Mouse (Mus musculus) layer of hippocampus, adult 2 months (tissue): ENCODE data around the gene Mrpl45. TPM values are rescaled to one million over a fixed set of nuclear protein-coding genes. Genes with fewer than 3 reads are reported as not detected.
"Not testable (repeated sequence)": the region's sequence is repeated elsewhere in the genome, so short reads cannot be mapped to it uniquely, and the experiment has no call there.

Experiments
- DNase-seq, 2 experiments: peaks; one replicate each; pipeline ENCODE4 v3.0.0; 2022; ENCODE audit warnings: low spot score in 2 of 2
- H3K27ac ChIP-seq: fragments of 200-600 bp; 2 replicates; pipeline ENCODE4 v1.8.1; 2022
- H3K4me3 ChIP-seq: fragments of 200-600 bp; 2 replicates; pipeline ENCODE4 v1.8.1; 2022; ENCODE audit warnings: mild to moderate bottlenecking
- CTCF ChIP-seq: fragments of 200-600 bp; conservative IDR thresholded peaks from 2 replicates; pipeline ENCODE4 v1.8.1; 2022; ENCODE audit warnings: antibody characterized with exemption, mild to moderate bottlenecking, moderate library complexity
- total RNA-seq, 2 experiments: library from RNA; stranded (reverse); gene quantifications; 2 replicates each; pipeline ENCODE4 v1.2.3; 2021

The Mrpl45 gene
- total RNA-seq, 2 experiments from 2014 or later: 24.9 to 30.3 TPM

DNA sequence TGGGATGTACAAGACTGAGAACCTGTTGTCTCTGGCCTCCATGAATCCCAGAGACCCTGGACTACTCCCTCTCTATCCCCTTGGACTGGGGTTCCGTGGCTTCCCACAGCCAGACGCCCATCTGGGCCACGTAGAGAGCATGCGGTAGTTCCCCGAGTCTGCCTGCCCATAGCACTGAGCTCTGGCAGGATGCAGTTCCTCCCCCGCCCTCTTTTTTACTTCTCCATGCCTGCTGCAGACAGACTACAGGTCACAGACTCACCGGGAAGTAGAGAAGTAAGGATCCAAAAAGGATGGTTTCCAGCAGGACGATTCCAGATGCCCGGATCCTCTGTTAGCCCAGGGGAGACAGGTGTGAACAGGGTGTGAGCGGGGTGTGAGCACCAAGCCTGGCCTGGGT, 29.9 kb downstream of the Mrpl45 start:
- no peak overlapping the region for H3K4me3 ChIP-seq
- TF ChIP-seq CTCF: no peak
- no peak overlapping the region for H3K27ac ChIP-seq
- DNase-seq: no peak

DNA sequence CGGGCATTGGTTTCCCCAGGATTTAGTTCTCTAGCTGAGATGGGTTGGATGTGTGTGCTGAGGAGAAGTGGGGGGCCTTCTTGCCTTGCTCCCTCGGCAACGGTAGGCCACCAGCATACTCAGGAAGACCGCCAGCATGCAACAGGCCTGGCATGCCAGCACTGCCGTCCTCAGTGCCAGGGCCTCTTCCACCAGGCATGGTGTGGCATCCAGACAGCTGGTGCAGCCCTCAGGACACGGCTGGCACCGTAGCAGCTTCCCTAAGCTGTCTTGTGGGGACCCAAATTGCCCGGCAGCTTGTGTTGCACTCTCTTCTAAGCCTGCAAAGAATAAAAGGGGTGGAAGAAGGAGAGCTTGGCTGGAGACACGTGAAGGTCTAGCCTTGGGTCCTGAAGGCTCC, 30.9 kb downstream of the Mrpl45 start:
- DNase-seq: no peak
- no peak for TF ChIP-seq CTCF
- Histone ChIP-seq H3K4me3 (no peak overlapping the region), H3K27ac (no peak overlapping the region)

DNA sequence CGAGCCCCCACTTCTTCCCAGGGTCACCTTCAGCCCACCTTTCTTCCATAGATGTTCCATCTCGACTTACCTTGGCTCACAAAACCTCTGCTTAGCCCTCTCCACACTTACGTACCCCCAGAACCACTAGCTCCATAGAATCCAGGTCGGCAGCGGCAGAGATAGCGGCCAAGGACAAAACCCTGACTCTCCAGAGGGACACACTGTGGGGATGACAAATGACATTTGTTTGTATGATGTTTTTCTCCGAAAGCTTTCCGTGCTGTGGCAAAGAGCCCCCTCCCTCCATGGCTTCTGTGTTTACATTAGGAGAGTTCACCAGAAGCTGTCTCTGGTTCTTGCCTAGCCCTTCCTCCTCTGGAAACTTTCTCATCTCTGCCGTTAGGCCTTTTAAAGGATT, 31.8 kb downstream of the Mrpl45 start:
- no peak for DNase-seq
- Histone ChIP-seq H3K4me3 (no peak overlapping the region), H3K27ac (no peak overlapping the region)
- TF ChIP-seq CTCF: no peak

DNA sequence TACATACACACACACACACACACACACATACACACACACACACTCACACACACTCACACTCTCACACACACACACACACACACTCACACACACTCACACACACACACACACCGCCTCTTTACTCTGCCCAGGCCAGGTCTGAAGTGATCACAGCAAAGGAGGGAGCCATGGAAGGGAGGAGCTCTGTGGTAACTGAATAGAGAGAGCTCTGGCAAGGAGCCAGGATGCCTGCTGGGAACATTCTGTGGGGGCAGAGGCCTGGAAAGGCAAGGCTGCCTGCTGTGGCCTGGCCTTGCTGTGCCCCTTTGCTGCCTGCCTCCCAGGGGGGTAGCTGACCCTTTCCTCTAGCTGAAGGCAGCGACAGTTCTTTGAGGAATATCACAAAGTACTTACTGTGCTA, 34.5 kb downstream of the Mrpl45 start:
- no peak overlapping the region; the same call in 1 of the 2 replicates for H3K27ac ChIP-seq
- no peak overlapping the region for H3K4me3 ChIP-seq
- no peak for TF ChIP-seq CTCF
- peak; percentile 71 to 75 for DNase-seq

DNA sequence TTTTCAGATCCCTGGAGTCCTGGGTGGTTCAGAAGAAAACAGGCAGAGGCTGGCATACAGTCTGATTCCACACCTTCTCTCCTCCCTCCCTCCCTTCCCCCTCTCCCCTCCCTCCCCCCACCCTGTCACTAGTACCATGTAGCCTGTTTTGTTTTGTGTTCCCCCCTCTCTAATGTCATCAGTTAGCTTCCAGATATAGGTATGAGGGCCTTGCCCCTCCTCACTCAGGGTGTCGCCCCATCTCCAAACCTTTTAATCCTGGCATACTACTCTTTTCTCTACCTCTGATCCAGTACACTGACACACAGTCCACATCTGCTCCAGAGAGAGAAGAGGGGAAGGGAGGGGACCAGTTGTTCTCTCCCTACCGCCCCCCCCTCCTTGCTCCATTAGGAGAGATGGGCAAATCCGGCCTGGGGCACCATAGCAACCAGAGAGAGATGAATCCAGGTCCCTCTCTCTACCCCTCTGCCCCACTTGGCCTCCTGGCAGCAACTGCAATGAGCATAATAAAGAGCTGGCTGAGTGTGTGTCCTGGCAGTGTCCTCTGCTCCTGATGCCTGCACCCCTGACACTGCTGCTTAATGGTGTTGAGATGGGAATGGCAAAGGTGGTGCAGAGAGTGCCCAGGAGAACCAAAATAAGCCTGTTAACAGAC, 36.6 kb downstream of the Mrpl45 start, which contains the start of gene Gpr179:
Gene Gpr179, minus strand, starts transcription at position 51 of the 658 bp plus-strand sequence.
- Histone ChIP-seq H3K27ac (no peak within 1 kb of the TSS), H3K4me3 (no peak within 1 kb of the TSS)
- TF ChIP-seq CTCF: no peak
- DNase-seq: no peak

DNA sequence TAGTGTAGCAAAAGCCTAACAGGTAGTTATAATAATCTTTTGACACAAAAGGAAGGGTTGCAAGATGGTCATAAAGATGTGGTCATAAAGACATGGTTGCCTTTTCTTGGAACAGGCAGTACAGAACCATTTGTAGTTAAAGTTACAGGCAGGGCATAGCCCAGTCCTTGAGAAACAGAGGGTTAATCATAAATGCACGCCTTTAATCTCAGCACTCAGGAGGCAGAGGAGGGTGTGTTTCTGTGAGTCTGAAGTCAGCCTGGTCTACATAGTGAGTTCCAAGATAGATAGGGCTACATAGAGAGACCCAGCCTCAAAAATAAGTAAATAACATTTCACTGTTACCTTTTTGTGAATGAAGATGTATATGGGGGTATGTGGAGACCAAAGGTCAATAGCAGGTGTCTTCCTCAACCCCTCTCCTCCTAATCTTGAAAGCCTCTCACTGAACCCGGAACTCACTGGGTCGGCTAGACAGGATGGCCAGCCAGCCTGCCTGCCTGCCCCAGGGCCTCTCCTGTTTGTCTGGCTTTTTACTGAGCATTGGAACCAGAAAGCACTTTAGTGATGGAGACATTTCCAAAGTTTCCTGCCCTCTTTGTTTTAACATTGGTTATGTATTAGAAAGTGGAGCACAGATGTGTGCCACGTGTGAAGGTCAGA, 37.5 kb downstream of the Mrpl45 start:
- TF ChIP-seq CTCF: no peak
- Histone ChIP-seq H3K4me3 (no peak overlapping the region), H3K27ac (no peak overlapping the region)
- no peak for DNase-seq

DNA sequence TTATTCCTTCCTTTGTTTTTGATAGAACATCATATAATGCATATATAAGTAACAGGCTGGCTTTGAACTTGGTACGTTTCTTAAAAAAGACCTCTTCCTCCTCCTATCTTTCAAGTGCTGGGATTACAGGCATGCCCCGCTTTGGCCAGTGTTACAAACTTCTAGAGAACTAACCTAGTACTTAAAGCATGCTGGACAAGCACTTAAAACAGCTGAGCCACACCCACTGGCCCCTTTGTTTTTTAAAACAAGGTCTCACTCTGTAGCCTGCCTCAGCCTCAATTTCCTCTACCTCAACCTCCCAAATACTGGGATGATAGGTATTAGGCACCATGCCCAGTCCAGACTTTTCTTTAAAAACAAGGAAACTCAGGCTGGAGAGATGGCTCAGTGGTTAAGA, 39.1 kb downstream of the Mrpl45 start:
- H3K27ac ChIP-seq: no peak overlapping the region
- no peak overlapping the region for H3K4me3 ChIP-seq
- no peak for DNase-seq
- no peak for TF ChIP-seq CTCF

DNA sequence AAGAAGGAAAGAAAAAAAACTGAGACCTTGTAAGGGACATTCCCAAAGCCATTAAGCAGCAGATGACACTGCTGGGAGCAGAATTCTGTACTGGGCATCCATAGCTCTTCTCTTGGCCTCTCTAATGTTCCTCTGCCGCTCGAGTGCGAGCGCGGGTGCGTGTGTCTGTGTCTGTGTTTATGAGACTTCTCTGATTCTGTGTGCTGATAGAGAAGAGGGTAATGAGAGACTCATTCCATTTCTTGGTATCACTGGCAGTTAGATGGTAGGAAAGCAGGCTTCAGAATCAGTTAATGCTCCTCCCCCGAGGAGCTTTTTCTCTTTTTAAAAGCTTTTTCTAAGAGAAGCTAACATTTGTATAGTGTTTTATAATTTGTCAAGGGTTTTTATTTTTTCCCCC, 39.7 kb downstream of the Mrpl45 start:
- DNase-seq: no peak
- Histone ChIP-seq H3K4me3 (no peak overlapping the region), H3K27ac (no peak overlapping the region)
- TF ChIP-seq CTCF: no peak

DNA sequence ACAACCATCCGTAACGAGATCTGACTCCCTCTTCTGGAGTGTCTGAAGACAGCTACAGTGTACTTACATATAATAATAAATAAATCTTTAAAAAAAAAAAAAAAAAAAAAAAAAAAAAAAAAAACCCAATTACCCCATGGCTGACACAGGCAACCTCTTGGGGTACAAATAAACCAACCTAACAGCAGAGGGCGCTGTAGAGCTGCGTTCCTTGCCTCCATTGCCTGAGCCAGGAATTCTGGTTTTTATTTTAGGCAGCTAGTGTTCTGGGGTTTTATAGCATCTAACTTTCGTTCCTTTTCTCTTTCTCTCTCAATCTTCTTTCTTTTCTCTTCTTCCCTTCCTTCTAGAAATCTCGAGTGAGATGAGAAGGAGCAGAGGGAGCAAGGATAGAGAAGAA, 42.1 kb downstream of the Mrpl45 start:
- peak; percentile 82 for TF ChIP-seq CTCF
- not testable (repeated sequence) for H3K4me3 ChIP-seq
- peak; percentile 72 to 89 for DNase-seq

DNA sequence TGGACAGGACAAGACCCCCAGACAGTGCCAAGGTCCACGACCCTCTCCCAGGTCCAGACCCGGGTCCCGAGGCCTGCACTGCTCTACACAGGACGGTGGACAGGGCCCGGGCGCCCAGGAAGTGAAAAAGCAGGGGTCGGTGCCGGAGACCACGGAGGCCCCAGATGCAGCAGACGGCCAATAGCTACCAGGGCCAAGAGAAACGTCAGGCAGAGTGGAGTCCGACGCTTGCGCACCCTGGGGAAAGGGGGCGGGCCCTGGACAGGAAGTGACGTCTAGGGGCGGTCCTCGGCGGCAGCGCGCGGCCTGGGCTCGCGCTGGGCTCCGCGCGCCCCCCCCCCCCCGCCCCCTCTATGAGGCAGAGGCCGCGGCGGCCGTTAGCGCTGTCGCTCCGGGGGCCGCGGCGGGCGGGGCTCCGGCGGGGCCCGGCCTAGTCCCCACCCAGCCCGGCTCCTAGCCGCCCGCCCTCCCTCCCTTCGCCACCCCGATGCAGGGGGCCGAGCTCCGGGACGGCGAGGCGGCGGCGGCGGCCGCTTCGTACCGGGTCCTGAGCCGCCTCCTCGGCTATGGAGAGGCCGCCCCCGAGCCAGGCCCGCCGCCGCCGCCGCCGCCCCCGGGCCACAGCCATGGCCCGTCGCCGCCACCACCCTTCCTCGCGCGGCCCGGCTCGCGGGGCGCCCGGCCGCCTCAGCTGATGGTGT, 46.6 kb downstream of the Mrpl45 start, which contains the start of gene Socs7:
Gene Socs7, plus strand, starts transcription at position 604 of the 701 bp plus-strand sequence.
- TF ChIP-seq CTCF: no peak
- Histone ChIP-seq H3K27ac (peak within 1 kb of the TSS; percentile 94), H3K4me3 (peak within 1 kb of the TSS; percentile 77)
- peak; percentile 95 to 97 for DNase-seq

More for the DNA sequence above, 42.1 kb downstream of the Mrpl45 start:
- not testable (repeated sequence) for H3K27ac ChIP-seq

DNA sequence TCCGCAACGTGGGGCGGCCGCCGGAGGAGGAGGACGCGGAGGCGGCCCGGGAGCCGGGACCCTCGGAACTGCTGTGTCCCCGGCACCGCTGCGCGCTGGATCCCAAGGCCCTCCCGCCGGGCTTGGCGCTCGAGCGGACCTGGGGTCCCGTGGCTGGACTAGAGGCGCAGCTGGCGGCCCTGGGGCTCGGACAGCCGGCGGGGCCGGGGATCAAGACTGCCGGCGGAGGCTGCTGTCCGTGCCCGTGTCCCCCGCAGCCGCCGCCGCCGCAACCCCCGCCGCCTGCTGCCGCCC, 47.1 kb downstream of the Mrpl45 start:
- H3K27ac ChIP-seq: peak overlapping the region; percentile 94
- peak in 1 of 2 experiments; percentile 28 for DNase-seq
- H3K4me3 ChIP-seq: peak overlapping the region; percentile 77
- no peak for TF ChIP-seq CTCF

DNA sequence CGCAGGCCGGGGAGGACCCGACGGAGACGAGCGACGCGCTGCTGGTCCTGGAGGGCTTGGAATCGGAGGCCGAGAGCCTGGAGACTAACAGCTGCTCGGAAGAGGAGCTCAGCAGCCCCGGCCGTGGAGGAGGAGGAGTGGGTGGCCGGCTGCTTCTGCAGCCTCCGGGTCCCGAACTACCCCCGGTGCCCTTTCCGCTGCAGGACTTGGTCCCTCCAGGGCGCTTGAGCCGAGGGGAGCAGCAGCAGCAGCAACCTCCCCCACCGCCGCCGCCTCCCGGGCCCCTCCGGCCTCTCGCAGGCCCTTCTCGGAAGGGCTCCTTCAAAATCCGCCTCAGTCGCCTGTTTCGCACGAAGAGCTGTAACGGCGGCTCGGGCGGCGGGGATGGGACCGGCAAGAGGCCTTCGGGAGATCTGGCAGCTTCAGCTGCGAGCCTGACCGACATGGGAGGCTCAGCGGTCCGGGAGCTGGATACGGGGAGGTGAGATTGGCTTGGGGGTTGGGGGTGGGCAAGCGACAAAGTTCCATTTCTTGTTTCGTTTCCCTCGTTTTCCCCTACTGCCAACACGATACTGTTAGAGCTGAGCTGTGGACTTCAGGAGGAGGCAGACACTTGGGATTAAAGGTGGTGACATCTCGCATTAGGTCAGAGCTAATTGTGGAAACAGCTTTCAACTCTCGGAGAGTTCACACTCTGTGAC, 47.6 kb downstream of the Mrpl45 start:
- no peak for DNase-seq
- no peak for TF ChIP-seq CTCF
- Histone ChIP-seq H3K27ac (peak overlapping the region; percentile 94), H3K4me3 (peak overlapping the region; percentile 77)

DNA sequence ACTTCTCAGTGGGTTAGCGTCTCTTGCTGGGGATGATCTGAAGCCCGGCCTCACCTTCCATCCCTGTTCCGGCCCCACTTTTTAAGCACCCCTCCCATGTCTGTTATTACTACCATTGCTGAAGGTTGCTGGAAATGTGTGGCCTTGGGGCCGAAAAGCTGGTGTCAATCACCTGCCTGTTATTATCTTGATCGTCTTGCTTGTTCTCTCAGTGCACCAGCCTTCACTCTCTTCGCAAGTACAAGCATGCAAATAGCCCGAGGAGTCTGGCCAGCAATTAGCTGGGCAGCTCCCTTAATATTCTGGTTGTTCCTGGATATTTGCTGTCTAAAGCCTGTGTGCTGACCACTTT, 48.1 kb downstream of the Mrpl45 start:
- H3K27ac ChIP-seq: peak overlapping the region; percentile 94

More for the DNA sequence above, 48.1 kb downstream of the Mrpl45 start:
- TF ChIP-seq CTCF: no peak
- H3K4me3 ChIP-seq: peak overlapping the region; percentile 77
- DNase-seq: no peak
